8 mouse cellular contexts compared by ENCODE assay signal in the genomic region with DNA sequence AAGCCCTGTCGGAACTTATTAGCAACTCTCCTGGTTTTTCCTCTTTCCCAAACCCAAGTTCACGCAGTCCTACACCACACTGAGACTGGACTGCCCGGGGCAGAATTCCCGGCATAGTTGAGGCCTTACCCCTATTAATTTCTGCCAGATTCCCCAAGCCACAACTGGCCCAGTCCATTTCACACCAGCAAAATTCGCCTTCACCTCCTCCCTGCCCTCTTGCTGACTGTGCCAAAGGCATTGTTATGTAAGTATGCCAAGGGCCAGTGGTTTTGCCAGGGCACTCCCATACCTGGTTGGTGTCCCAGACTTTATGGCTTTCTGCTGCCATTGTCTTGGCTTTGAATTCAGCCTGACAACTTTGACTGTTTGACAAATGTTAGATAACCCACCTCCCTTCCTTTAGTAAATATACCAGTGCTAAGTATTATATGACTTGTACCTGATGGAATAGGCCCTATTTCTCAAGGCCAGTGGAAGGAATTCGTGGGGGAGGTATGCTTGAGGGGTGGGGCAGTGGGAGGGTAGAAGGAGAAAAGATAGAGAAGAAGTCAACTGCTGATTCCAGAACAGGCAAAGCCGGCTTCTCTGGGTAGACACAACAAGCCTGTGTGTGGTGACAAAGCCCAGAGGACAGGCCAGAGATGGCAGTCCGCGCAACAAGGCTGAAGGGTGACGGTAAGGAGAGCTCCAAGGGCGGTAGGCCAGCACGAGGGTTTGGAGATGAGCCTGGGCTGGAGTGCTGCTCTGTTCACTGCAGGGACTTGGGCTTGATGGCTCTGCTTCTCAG.
DNase-seq lines count a peak whose midpoint lies in the region; ATAC-seq and TF ChIP-seq lines count a peak whose summit lies in the region.

No protein-coding gene starts in this region.

- DNase-seq in layer of hippocampus, adult 18-20 months (ENCODE audit: low spot score in 2 of 2) = no peak

- peaks cover 60% of the 10 kb centered on the region for H3K4me1 ChIP-seq in heart, embryonic 13.5 days
- H3K4me1 ChIP-seq in heart, embryonic 12.5 days (replicated peaks) = peaks cover 61% of the 10 kb centered on the region
- peaks cover 21% of the 10 kb centered on the region for H3K4me1 ChIP-seq in bone marrow, adult 2 months (ENCODE audit: control insufficient read depth, insufficient read depth, low read length)
- H3K4me1 ChIP-seq in intestine, postnatal 0 days (replicated peaks; ENCODE audit: control insufficient read depth, insufficient read depth, low read length) = no peaks in the 10 kb centered on the region; the same call in 1 of the 2 replicates
- peaks cover 23% of the 10 kb centered on the region for H3K4me1 ChIP-seq in lung, embryonic 16.5 days (replicated peaks; ENCODE audit: control insufficient read depth, insufficient read depth, low read length)
- peaks cover 12% of the 10 kb centered on the region for H3K4me1 ChIP-seq in midbrain, embryonic 15.5 days

- H3K4me3 ChIP-seq in heart, embryonic 13.5 days = no peak overlapping the region
- H3K4me3 ChIP-seq in heart, embryonic 12.5 days = no peak overlapping the region
- H3K4me3 ChIP-seq in bone marrow, adult 2 months (replicated peaks; ENCODE audit: control insufficient read depth, low read depth, low read length) = no peak overlapping the region
- no peak overlapping the region for H3K4me3 ChIP-seq in intestine, postnatal 0 days (ENCODE audit: low read depth, low read length)
- H3K4me3 ChIP-seq in lung, embryonic 16.5 days (ENCODE audit: low read length) = no peak overlapping the region
- no peak overlapping the region for H3K4me3 ChIP-seq in midbrain, embryonic 15.5 days

- TF ChIP-seq POLR2A in bone marrow, adult 2 months (IDR thresholded peaks at IDR 0.05; ENCODE audit: borderline replicate concordance, control insufficient read depth, low read depth, low read length) = no peak

- H3K4me2 ChIP-seq in heart, embryonic 13.5 days = 0 out of 2 replicates have a peak overlapping the region, but pooled peaks have one; percentile 22
- no peak overlapping the region for H3K4me2 ChIP-seq in heart, embryonic 12.5 days
- H3K4me2 ChIP-seq in intestine, postnatal 0 days (replicated peaks; ENCODE audit: low read depth) = peak overlapping the region; percentile 37
- no peak overlapping the region for H3K4me2 ChIP-seq in lung, embryonic 16.5 days (ENCODE audit: low read depth, low read length)
- no peak overlapping the region for H3K4me2 ChIP-seq in midbrain, embryonic 15.5 days

- WGBS in heart, embryonic 13.5 days = 49% methylated on average over 12 of the region's 12 CpGs
- WGBS in heart, embryonic 12.5 days = 42% methylated on average over 12 of the region's 12 CpGs
- 69% methylated on average over 12 of the region's 12 CpGs for WGBS in bone marrow, adult 2 months
- 38% methylated on average over 12 of the region's 12 CpGs for WGBS in intestine, postnatal 0 days
- WGBS in lung, embryonic 16.5 days = 53% methylated on average over 12 of the region's 12 CpGs
- 82% methylated on average over 12 of the region's 12 CpGs for WGBS in midbrain, embryonic 15.5 days

- H3K27me3 ChIP-seq in heart, embryonic 13.5 days (replicated peaks) = no peaks in the 10 kb centered on the region
- H3K27me3 ChIP-seq in heart, embryonic 12.5 days (replicated peaks) = no peaks in the 10 kb centered on the region
- H3K27me3 ChIP-seq in intestine, postnatal 0 days (replicated peaks; ENCODE audit: control insufficient read depth, insufficient read depth, low read length) = no peaks in the 10 kb centered on the region
- H3K27me3 ChIP-seq in lung, embryonic 16.5 days (ENCODE audit: control insufficient read depth, insufficient read depth, low read depth, low read length) = no peaks in the 10 kb centered on the region
- H3K27me3 ChIP-seq in midbrain, embryonic 15.5 days (replicated peaks) = no peaks in the 10 kb centered on the region

- H3K9me3 ChIP-seq in heart, embryonic 13.5 days = no peaks in the 10 kb centered on the region
- no peaks in the 10 kb centered on the region for H3K9me3 ChIP-seq in heart, embryonic 12.5 days (replicated peaks)
- H3K9me3 ChIP-seq in intestine, postnatal 0 days (ENCODE audit: control insufficient read depth) = no peaks in the 10 kb centered on the region
- no peaks in the 10 kb centered on the region for H3K9me3 ChIP-seq in lung, embryonic 16.5 days (ENCODE audit: control insufficient read depth, low read length)
- no peaks in the 10 kb centered on the region for H3K9me3 ChIP-seq in midbrain, embryonic 15.5 days

- no peak for TF ChIP-seq CTCF in bone marrow, adult 2 months (IDR thresholded peaks at IDR 0.05; ENCODE audit: control insufficient read depth, insufficient read depth, low read length)
- TF ChIP-seq CTCF in intestine, postnatal 0 days (IDR thresholded peaks at IDR 0.05; ENCODE audit: low read depth) = no peak

- H3K36me3 ChIP-seq in heart, embryonic 13.5 days = no peaks in the 10 kb centered on the region
- H3K36me3 ChIP-seq in heart, embryonic 12.5 days = no peaks in the 10 kb centered on the region
- no peaks in the 10 kb centered on the region; the same call in 1 of the 2 replicates for H3K36me3 ChIP-seq in intestine, postnatal 0 days (ENCODE audit: control insufficient read depth, insufficient read depth)
- H3K36me3 ChIP-seq in lung, embryonic 16.5 days (ENCODE audit: control insufficient read depth, insufficient read depth, low read length) = no peaks in the 10 kb centered on the region
- H3K36me3 ChIP-seq in midbrain, embryonic 15.5 days (replicated peaks) = no peaks in the 10 kb centered on the region

- ATAC-seq in heart, embryonic 13.5 days (ENCODE audit: extremely low read depth, insufficient number of reproducible peaks, low FRiP score, low TSS enrichment) = no peak
- no peak for ATAC-seq in heart, embryonic 12.5 days (ENCODE audit: insufficient number of reproducible peaks, low FRiP score)
- ATAC-seq in intestine, postnatal 0 days = peak; percentile 68
- ATAC-seq in lung, embryonic 16.5 days (ENCODE audit: low read depth) = peak; percentile 30; the same call in 1 of the 2 replicates
- ATAC-seq in monocyte, adult 5-6 weeks (replicated peaks; ENCODE audit: insufficient number of reproducible peaks, low FRiP score, low TSS enrichment, poor library complexity, severe bottlenecking) = no peak
- no peak; the same call in 1 of the 2 replicates for ATAC-seq in midbrain, embryonic 15.5 days (replicated peaks)

- no peak overlapping the region; the same call in 1 of the 2 replicates for H3K27ac ChIP-seq in heart, embryonic 13.5 days (replicated peaks)
- H3K27ac ChIP-seq in heart, embryonic 12.5 days (ENCODE audit: poor library complexity, severe bottlenecking) = no peak overlapping the region
- peak overlapping the region; percentile 36 for H3K27ac ChIP-seq in bone marrow, adult 2 months (ENCODE audit: control insufficient read depth, insufficient read depth, low read depth, low read length, poor library complexity)
- H3K27ac ChIP-seq in intestine, postnatal 0 days (ENCODE audit: low read depth, low read length) = no peak overlapping the region
- no peak overlapping the region for H3K27ac ChIP-seq in lung, embryonic 16.5 days (ENCODE audit: low read length)
- no peak overlapping the region for H3K27ac ChIP-seq in midbrain, embryonic 15.5 days

- H3K9ac ChIP-seq in heart, embryonic 13.5 days = 0 out of 2 replicates have a peak overlapping the region, but pooled peaks have one; percentile 10
- no peak overlapping the region for H3K9ac ChIP-seq in heart, embryonic 12.5 days
- no peak overlapping the region for H3K9ac ChIP-seq in intestine, postnatal 0 days (ENCODE audit: low read depth, low read length)
- H3K9ac ChIP-seq in lung, embryonic 16.5 days (ENCODE audit: low read length) = no peak overlapping the region
- no peak overlapping the region for H3K9ac ChIP-seq in midbrain, embryonic 15.5 days

Comparison
In these comparisons a context has a peak if more than half of its experiments do, and no peak if none do; other contexts are left out.
1. H3K4me2 ChIP-seq: peak in heart, embryonic 13.5 days (single experiment) and intestine, postnatal 0 days (single experiment); none in heart, embryonic 12.5 days (single experiment), lung, embryonic 16.5 days (single experiment) and midbrain, embryonic 15.5 days (single experiment).
2. ATAC-seq: peak in intestine, postnatal 0 days (single experiment) and lung, embryonic 16.5 days (single experiment); none in heart, embryonic 13.5 days (single experiment), heart, embryonic 12.5 days (single experiment), monocyte, adult 5-6 weeks (single experiment) and midbrain, embryonic 15.5 days (single experiment).